8 mouse cellular contexts compared by ENCODE assay signal in the genomic region with DNA sequence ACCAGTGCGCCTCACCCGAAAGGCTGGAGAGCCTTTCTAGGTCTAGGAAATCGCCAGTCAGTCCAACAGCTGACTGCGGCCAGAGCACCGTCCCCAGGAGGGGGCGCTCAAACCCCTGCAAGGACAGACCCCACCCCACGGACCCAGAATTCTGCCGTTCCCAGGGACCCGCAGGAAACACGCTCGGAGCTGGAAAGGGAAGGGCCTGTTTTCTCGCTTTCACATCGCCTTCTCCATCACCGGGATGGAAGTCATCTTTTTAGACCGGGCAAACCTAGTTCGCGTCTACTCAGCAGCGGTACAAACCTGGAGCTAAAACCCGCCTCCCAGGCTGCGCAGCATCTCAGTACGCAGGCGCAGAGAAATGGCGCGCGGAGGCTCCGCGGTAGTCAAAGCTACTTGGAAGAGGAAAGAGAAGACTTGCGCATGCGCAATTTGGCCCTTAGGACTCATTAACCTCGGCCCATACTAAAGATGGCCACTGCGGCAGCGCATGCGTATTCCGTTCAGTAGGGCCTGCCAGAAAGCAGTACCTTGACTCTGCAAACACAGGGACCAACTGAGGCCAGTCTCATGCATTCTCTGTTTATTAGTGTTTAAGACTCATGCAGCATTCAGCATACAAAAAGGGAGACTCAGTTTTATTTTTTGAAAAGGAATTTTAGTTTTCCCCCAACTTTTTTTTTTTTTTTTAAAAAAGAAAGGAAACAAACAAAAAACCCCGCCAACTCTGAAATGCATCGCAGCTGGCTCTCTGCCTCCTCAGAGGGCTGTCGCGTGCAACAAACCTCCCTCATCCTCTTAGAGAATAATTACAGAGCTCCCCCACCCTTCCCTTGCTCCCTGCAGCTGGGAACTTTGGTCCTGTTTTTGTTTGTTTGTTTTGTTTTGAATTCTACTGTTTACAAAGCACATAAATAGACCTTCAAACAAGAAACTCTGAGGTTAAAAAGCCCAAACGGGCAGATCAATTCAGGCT. TPM values are rescaled to one million over a fixed set of nuclear protein-coding genes. Genes with fewer than 3 reads are reported as not detected.
A peak's percentile ranks its signal among the peaks of the same experiment; 100 is the strongest.
DNase-seq lines count a peak whose midpoint lies in the region; ATAC-seq and TF ChIP-seq lines count a peak whose summit lies in the region.

A gene (minus strand): TSS at position 382 of the 979 bp plus-strand sequence.

- in situ Hi-C loops in ES-E14 (cut with MboI; ENCODE audit: low sequenced_read_pairs in 2 of 2, unreplicated experiment in 2 of 2), result no loop called here

- under 1% methylated on average over 39 of the region's 39 CpGs for WGBS in forebrain, embryonic 15.5 days
- WGBS in lung, adult 2 months, result 1% methylated on average over 39 of the region's 39 CpGs

- H3K27ac ChIP-seq in ES-E14 (ENCODE audit: insufficient read depth, low read depth, low read length, poor library complexity, severe bottlenecking), result peak within 1 kb of the TSS; percentile 84
- peak within 1 kb of the TSS; percentile 98 for H3K27ac ChIP-seq in forebrain, embryonic 15.5 days (replicated peaks)

- H3K4me2 ChIP-seq in forebrain, embryonic 15.5 days (replicated peaks), result peak within 1 kb of the TSS; percentile 94

- H3K9me3 ChIP-seq in ES-E14 (ENCODE audit: control insufficient read depth, insufficient read depth, low read depth, low read length), result no peaks in the 10 kb centered on the region
- no peaks in the 10 kb centered on the region for H3K9me3 ChIP-seq in forebrain, embryonic 15.5 days

- ATAC-seq in forebrain, embryonic 15.5 days (replicated peaks), result peak; percentile 81
- peak; percentile 74 for ATAC-seq in neutrophil, adult 5-6 weeks (ENCODE audit: extremely low read depth, insufficient number of reproducible peaks, low FRiP score, poor library complexity, severe bottlenecking)

- H3K4me3 ChIP-seq in ES-E14 (ENCODE audit: insufficient read depth in 1 of 2, low read depth in 1 of 2, low read length in 2 of 2, poor library complexity in 1 of 2, severe bottlenecking in 1 of 2), result peak within 1 kb of the TSS; percentile 73 to 91
- peak within 1 kb of the TSS; percentile 72 for H3K4me3 ChIP-seq in forebrain, embryonic 15.5 days
- H3K4me3 ChIP-seq in lung, adult 2 months (replicated peaks; ENCODE audit: extremely low read depth, low read depth, low read length), result peak within 1 kb of the TSS; percentile 92

- TF ChIP-seq POLR2A in lung, adult 2 months (IDR thresholded peaks at IDR 0.05; ENCODE audit: borderline replicate concordance, extremely low read depth, low read depth, low read length), result peak; percentile 80

- H3K9ac ChIP-seq in ES-E14 (ENCODE audit: insufficient read depth, low read depth, low read length, poor library complexity, severe bottlenecking), result peak within 1 kb of the TSS; percentile 95
- peak within 1 kb of the TSS; percentile 84 for H3K9ac ChIP-seq in forebrain, embryonic 15.5 days (replicated peaks)

- H3K4me1 ChIP-seq in ES-E14 (ENCODE audit: control insufficient read depth in 2 of 2, insufficient read depth in 2 of 2, low read length in 2 of 2, poor library complexity in 1 of 2), result peaks cover 4 to 9% of the 10 kb centered on the region in 2 experiments; a peak in 3 of 4 replicates
- peaks cover 72% of the 10 kb centered on the region for H3K4me1 ChIP-seq in forebrain, embryonic 15.5 days
- H3K4me1 ChIP-seq in lung, adult 2 months (ENCODE audit: control insufficient read depth, insufficient read depth, low read length), result peaks cover 18% of the 10 kb centered on the region

- H3K36me3 ChIP-seq in ES-E14 (ENCODE audit: control insufficient read depth, insufficient read depth, low read length, poor library complexity, severe bottlenecking), result peaks cover 14% of the 10 kb centered on the region
- H3K36me3 ChIP-seq in forebrain, embryonic 15.5 days, result peaks cover 20% of the 10 kb centered on the region

- TF ChIP-seq CTCF in lung, adult 2 months (IDR thresholded peaks at IDR 0.05; ENCODE audit: insufficient read depth, low read length), result peak; percentile 63

- intact Hi-C loops in heart, postnatal 25 days (cut with DNase I), result no loop called here

- no peaks in the 10 kb centered on the region for H3K27me3 ChIP-seq in forebrain, embryonic 15.5 days

- peak; percentile 100 for DNase-seq in ES-E14 (ENCODE audit: low read depth, low spot score)
- DNase-seq in cerebellum, adult 11-12 months, result peak; percentile 98
- peak; percentile 94 for DNase-seq in heart, postnatal 25 days (ENCODE audit: low spot score)
- peak; percentile 96 to 99 for DNase-seq in layer of hippocampus, adult 18-20 months (ENCODE audit: low spot score in 2 of 2)
- DNase-seq in lung, adult 2 months, result peak; percentile 96
- DNase-seq in thymus, adult 18-20 months, result peak; percentile 95 to 96

TF ChIP-seq in ES-E14, 5 proteins besides CTCF, POLR2A, EP300 and RAD21:
- peak; percentile 93 for TF ChIP-seq HCFC1 (IDR thresholded peaks at IDR 0.05; ENCODE audit: borderline replicate concordance, insufficient read depth, low read length)
- TF ChIP-seq ZC3H11A (IDR thresholded peaks at IDR 0.05; ENCODE audit: borderline replicate concordance, low read depth, low read length), result no peak
- TF ChIP-seq MAFK (IDR thresholded peaks at IDR 0.05; ENCODE audit: insufficient read depth, low read depth, low read length), result no peak; the same call in 1 of the 2 replicates
- peak; percentile 76 for TF ChIP-seq ZNF384 (IDR thresholded peaks at IDR 0.05; ENCODE audit: low read depth, low read length)
- TF ChIP-seq CHD2 (IDR thresholded peaks at IDR 0.05; ENCODE audit: low read depth, low read length), result no peak

RNA-seq across cellular contexts. Expression of the gene that starts here (rescaled TPM):
- total RNA-seq in ES-E14 (2012; rRNA removed), result 12.1 and 32.3 TPM in 2 replicates
- polyA plus RNA-seq in forebrain, embryonic 15.5 days (2015; fragmentation: Nextera tagmentation; extraction: Ambion mirVana), result 32.2 and 40.4 TPM in 2 replicates
- 10 to 100 TPM; 12.5 to 12.9 TPM for total RNA-seq in heart, postnatal 25 days (2021)
- total RNA-seq in layer of hippocampus, adult 18-20 months (2021), result 10 to 100 TPM; 16.7 to 17.4 TPM
- 5.7 and 7.5 TPM in 2 replicates for polyA plus RNA-seq in lung, adult 2 months (2012; rRNA removed)
- total RNA-seq in neutrophil, adult 5-6 weeks (2017), result 33.3 and 49.8 TPM in 2 replicates

Comparison
In these comparisons a context has a peak if more than half of its experiments do, and no peak if none do; other contexts are left out.
1. Peak in every context shown above with its lines: DNase-seq, ATAC-seq, H3K4me3 ChIP-seq and H3K27ac ChIP-seq.